Mouse (Mus musculus) adrenal gland, adult 8-10 months (tissue): ENCODE results near the gene Mon1b. TPM values are rescaled to one million over a fixed set of nuclear protein-coding genes. Genes with fewer than 3 reads are reported as not detected.

ENCODE experiments used
- DNase-seq: peaks from one replicate; pipeline ENCODE4 v3.0.0; 2022
- total RNA-seq, 4 experiments: library from RNA; stranded (reverse); gene quantifications; 2 replicates each; pipeline ENCODE4 v1.2.4; 2022

The Mon1b gene
- total RNA-seq, 4 experiments from 2014 or later, result 21.1 to 25.5 (median 23.7) TPM

DNA sequence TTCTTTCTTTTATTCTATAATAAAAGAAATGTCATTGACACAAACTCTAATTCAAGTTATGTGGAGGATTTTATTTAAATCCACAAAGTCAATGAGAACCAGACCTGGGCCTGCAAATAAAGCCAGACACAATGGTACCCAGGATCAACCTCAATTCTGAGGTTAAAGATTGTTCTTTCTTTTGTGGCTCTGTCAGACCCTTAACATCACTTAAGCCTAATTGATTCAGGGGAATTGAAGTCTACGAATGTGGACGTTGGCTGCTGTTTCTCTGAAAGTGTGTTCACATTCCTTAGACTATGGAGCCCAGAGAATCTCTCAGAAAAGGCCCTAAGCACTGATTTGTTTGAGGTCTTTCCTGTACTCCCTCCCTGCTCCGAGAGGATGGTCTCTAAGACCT is 37.9 kb downstream of the Mon1b start:
- no peak for DNase-seq

DNA sequence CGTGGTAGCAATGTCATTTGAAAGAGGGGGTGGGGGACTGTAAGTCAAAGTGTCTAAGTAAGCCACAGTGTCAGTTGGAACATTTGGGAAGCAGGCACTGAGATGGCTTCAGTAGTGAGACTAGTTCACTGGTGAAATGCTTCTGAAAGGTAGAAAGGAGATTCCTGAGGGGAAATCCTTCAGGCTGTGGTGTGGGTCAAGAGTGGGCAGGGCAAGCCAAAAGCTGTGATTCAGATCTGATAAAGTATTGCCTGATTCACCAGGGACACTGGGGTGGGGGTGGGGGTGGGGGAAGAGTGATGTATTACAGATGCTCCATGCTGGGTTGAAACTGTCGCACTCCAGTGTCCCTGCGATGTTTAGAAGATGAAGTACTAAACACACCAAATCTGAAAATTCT is 39.2 kb downstream of the Mon1b start:
- no peak for DNase-seq

DNA sequence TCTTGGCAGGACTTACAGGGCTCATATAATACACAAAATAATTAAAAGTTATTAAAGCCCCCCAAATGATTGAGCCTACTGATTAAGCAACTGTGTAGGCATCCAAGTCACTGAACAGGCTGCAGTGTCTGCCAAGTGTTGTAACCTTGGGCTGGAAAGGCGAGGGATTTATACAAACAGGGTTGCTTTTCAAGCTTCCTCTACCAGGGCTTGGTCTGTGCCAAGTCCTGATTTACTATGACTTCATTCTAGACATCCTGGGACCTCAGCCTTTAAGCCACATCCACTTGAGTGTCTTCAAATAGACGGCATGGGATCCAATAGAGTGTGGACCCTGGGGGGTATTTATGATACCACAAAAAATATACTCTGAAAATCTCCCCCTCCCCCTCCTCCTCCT is 39.9 kb downstream of the Mon1b start:
- DNase-seq, result peak; percentile 19

DNA sequence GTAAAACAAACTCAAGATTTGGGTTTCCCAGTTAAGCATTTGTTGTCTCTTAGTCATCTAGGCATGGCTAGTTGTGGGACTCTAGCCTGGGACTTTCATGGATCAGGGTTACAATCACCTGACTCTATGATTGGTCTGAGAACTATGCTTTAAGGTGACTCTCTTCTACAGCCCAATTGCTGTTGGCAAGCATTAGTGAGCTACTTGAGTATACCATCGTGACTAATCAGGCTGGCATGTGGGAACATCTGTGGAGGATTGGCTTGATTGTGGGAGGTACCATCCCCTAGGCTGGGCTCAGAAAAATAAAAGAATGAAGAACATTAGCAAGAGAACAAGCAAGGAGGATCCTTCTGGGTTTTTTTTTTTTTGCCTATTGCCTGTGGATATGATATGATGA is 41.4 kb downstream of the Mon1b start:
- no peak for DNase-seq

DNA sequence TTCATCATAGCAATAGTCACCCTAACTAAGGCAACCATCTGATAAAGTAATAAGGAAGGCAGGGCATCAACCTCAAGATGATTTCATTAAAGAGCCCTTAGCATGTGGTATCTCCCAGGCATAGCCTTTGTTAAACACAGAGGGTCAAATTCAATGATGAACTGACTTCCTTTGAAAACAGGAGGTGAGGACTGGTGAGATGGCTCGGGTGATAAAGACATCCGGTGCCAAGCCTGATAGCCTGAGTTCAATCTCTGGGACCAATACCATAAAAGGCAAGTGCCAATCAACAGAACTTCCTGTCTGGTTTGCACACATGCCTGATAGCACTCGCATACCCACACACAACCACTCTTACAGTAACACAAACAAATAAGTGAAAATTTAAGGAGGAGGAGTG is 44.0 kb downstream of the Mon1b start:
- no peak for DNase-seq

DNA sequence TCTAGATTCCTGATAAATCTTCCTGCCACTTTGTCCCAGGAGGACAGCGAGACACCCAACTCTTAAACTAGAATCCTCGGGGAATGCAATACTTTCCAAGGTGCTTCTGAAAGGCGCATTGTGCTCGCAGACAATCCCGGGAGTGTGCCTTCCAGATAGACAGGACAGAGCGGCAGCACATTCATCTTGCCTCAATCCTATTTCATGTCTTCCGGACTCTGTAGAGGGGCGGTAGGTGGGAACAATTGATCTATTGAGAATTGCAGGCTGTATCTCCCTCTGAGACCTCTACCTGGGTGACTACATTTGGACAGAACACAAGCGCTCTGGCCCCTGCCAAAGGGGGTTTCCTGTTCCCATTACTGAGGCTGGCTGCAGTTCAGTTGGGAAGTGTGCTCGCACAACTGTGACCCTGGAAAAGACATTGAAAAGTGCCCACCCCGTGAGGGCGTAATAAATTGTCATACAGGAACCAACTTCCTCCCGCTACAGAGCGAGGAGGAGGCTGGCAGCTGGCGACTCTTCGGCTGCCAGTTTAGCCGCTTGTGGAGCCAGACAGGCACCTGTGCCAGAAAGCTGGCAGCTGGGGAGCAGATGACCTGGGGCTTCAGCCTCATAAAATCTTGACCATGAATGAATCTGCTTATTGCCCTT is 52.6 kb downstream of the Mon1b start:
- DNase-seq, result peak; percentile 2

DNA sequence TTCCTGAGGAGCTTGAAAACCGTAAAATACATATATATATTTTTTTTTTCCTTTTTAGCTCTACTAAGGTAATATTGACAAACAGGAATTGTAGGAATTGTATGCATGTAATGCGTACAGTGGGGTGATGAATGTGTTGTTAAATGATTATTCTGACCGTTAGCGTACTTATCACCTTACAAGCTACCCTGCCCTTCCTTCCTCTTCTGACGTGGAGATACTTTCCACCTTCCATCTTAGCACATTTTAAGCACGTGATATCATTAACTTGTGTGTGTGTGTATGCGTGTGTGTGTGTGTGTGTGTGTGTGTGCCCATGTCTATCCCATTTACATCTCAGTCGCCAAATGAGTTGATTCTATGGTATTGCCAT is 53.1 kb downstream of the Mon1b start:
- no peak for DNase-seq

DNA sequence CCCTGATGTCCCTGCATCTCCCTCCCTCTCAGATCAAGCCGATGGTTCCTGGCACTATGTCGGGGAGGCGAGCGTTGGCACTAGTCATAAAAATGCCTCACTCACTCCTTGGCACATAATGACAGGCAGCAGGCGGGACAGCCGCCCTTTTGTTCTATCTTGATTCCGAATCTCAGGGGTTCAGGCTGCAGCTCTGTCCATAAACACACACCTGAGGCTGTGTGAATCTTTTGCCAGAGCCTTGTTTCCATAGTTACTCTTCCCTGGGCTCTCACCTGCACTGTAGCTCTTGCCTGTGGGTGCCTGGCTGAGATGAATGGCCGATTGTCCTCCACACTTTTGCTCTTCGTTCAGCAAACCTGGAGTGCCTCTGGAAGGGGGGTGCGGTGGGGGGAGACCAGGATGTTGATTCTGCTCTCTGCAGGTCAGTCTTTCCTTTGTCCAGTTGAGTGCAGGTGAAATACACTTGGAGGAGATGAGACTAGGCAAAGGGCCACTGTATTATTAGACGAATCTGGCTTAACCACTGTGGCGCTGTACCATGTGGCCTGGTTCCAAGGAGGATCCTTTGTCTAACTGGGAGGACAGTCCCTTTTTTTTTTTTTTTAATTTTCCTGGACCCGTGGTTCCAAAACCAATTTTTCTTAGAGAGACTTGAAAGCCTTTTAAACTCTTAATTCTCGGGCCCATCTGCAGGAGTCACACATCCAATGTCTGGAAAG is 56.4 kb downstream of the Mon1b start:
- DNase-seq, result no peak

Other genes starting within 250 kb of the Mon1b start
- under 1 TPM in 2 of 4 experiments, not detected in 2; 0.49 to 0.62 TPM for gene Syce1l, start 7.6 kb downstream of the Mon1b start, total RNA-seq
- gene Adamts18, start 213.2 kb downstream of the Mon1b start, total RNA-seq, result under 1 TPM in 1 of 4 experiments, not detected in 3; 0.07 TPM